Mouse (Mus musculus) frontal cortex, adult 2 months (tissue): ENCODE results near the gene Nrcam. TPM values are rescaled to one million over a fixed set of nuclear protein-coding genes. Genes with fewer than 3 reads are reported as not detected.

Experiments used
- DNase-seq, 2 experiments: peaks; one replicate each; pipeline ENCODE4 v3.0.0; 2022; ENCODE audit warnings: low spot score in 1 of 2; ENCODE audit errors: extremely low spot score in 1 of 2
- polyA plus RNA-seq: library from polyadenylated mRNA; depleted of rRNA; stranded (reverse); fragments of >200 nt; gene quantifications from 2 replicates; pipeline ENCODE4 v1.2.3, GENCODE M21; 2012

The Nrcam gene
- polyA plus RNA-seq, 1 experiment: 159 TPM

DNA sequence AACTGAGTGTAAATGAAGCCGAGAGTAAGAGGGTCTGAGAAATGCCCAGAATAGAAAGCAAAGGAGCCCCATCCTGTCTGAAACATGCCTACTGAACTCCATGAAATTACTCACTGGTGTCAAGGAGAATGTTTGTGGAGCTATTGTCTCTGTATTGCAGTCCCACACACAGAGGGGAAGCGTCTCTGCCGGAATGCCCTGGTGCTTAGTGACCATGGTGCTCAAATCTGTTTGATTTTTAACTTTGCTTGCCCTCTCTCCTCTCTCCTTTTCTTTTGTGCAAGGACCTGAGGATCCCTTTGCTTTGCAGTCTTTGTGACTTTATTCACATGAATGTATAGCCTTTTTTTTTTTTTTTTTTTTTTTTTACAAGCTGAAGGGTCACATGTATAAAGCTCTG is 28.8 kb downstream of the Nrcam start:
- DNase-seq: no peak

DNA sequence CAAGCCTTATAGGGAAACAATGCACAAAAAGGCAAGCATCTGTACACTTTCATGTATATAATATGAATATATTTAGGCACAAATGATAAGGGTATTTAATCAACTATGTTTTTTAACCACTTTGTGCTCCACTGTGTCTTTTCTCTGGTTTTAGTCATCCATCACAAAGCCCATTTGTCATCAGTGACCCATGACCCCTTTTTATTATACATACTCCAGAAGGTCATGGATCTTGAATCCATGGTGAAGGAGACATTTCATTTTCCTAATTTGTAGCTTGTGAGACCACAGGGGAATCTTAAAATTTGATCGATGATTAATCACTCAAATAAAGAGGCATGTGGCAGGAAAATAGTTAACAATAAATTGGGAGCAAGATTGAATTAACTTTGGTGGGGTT is 29.2 kb downstream of the Nrcam start:
- DNase-seq: no peak

DNA sequence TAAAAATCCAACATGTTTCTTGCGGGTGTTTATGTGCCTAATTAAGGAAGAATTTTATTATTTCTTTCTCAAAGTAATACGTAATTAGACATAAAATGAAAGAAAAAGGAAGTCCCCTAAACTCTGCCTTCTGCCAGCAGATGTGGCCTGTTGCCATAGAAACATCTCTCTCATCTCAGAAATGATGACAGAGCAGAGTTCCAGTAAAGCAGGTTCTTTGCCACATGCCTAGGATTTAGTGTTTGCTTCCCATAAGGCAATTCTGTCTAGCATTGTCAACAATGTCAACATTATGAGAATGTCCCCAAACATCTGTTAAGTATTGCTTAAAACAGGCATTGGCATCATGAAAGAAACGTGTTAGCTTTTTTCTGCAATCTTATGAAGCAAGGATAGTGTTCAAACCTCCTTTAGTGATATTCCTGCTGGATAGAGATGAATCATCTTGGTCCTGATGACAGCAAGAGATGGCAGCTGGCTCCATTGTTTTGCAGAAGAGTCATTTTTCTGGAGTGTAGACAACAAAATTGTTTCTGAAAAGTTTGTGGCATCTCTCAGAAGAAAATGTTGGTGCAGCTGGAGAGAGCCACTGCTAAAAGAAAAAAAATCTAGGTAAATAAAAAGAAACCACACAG is 42.5 kb downstream of the Nrcam start:
- peak in 1 of 2 experiments; percentile 48 for DNase-seq

DNA sequence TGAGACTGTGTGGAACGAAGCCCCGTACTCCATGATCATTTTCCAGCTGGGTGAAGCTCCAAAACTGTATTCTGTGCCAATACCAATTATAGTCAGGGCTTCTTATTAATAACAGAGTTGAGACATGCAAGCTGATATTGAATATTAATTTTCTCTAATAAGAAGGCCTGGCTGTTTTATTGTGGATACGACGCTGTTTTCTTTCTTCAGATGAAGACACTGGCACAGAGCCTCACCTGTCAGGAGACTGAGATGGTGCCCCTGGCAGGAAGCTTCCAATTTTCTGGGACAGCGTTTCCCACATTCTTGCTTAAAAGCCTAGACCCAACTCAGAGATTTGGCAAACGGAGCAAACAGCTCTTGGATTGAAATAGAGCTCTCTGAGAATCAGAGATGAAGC is 47.3 kb downstream of the Nrcam start:
- DNase-seq: no peak

DNA sequence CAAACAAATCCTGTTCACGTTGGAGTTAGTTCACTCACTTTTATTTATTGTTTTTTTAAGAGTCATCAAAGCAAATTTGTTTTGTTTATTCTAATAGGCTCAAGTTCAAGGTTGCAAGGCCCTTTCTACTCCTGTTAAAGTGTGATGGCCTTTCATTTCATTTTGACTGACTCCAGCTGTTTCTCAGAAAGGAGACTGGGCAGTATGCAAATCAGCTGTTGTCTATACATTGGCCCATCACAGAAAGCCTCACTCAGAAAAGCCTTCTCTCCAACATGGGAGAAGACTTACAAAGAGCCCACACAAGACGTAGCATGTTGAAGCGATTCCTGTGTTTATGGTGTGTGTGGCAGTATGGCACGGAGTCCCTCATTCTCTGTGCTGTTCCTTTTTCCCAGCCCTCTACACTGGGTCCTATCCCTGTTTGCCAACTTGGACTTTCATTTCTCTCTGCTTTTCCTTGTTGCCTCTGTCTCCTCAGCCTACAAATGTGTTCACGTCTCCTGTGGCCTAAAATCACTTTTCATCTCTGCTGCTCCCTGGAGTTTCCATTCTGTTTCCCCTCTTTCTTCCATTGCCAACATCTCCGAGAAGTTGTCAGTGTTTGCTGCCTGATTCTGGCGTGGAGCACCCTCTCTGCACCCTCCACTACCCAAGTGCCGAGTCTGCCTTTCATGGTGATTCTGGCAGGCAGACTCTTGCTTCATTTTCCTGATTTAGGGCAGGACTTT is 49.9 kb downstream of the Nrcam start:
- peak in 1 of 2 experiments; percentile 28 for DNase-seq

DNA sequence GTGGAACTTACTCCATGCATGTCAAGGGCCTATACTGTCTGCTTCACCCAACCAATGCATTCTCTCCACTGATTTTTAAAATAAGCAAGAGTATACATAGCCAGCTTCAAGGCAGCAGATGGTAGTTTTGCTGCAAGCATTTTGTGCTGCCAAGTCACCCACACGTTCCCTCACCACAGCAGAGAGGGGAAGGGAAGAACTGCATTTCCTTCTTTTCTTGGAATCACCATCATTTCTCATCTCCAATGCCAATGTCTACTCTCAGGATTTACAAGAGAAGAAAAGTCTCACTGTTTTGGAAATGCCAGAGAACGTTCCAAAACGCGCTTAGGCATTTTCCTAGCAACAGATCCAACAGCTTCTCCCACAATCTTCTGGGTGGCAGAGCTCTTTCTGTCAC is 52.1 kb downstream of the Nrcam start:
- DNase-seq: peak; percentile 83 to 87

DNA sequence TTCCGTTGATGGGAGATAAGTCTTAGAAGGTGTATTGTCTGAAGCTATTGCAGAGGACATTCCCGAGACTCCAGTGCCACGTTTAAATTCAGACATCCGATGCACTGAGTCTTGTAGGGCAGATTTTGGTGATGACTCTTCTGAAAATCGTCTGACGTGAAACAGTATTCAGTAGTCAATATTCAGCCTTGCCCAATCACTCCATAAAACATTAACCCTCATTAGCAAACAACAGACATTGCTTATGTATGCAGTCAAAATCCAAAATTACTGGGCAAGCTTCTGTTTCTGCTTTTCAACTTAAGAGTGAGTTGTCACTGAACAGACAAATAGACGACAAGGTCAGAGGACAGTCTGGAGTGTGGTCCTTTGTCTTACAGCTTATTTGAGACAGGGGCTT is 57.7 kb downstream of the Nrcam start:
- DNase-seq: no peak

DNA sequence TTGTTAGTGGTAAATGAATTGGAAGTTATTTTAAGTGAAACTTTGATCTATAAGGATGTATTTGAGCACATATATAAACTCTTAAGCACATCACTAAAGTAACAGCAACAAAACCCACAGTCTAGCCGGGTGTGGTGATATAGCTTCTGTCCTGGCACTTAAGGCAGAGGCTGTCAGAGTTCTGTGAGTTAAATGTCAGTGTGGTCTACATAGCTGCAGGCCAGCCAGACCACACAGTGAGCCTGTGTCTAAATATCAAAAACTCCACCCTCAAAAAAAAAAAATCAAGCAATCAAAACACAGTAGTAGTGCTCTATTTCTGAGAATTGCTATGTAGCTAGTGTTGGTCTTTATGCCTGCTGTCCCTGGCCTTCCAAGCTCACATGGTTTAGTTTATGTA is 59.5 kb downstream of the Nrcam start:
- no peak for DNase-seq

DNA sequence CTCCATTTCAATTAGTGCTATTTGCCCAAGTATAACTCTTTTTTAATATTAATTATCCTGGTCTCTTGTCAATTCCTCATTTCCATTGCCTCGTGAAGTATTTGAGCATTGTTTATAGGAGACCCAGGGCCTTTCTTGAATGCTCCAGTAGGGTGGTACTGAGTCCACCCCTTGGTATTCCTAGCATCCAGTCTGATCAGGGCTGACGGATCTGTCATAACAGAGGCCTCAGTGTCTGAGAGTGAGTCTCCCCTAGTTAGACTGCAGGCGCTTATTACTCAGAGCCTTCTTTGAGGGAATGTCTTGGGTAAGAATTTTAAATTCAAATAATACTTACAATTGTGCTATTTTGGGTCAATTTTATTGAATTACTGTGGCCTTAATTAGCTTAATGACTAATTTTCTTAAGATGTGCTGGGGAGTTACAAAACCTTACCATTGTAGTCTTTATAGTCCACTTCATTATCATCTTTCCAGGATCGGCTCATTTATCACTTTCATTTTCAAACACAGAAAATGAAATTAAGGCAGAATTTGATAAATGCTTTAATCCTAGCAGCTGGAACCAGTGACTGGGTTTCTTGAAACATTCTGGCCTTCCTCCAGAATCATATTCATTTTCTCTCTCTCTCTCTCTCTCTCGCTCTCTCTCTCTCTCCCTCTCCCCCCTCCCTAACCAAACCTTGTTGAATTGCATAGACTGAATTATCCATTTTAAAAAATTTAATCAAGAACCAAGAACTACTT is 61.9 kb downstream of the Nrcam start:
- DNase-seq: no peak

DNA sequence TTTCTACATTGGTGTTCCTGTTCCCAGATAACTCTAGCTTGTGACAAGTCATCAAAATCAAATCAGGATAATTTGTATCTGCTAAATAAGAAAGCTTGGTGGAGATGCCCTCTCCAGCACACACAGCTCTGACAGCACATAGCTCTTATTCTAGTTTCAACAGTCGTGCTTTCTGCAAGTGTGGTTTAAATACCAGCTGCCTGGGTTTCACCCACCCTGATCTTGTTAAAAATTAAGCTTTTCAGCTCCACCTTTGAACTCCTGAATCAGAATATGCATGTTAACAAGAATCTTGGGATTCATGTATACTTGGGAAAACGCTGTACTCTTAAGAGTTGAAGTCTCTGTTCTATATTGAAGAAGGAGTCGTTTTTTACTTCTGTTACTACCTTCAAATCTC is 66.2 kb downstream of the Nrcam start:
- DNase-seq: no peak

DNA sequence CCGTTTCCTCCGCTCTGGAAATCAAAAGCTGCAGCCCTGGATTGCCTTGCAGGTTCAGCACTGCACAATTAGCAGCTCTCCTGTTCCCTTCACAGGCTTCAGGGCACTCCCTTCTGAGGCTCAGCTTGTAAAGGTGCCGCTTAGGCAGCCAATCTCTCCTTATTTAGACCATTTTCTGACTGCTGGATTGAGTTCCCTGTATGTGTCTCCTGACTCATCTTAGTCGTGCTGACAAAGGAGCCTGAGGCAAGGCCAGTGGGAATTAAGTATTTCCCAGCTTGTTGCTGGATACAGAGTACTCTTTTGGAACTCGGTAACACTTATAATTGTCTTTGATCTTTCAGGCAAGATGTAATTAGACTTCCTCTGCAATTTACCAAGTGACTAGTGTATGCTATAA is 69.1 kb downstream of the Nrcam start:
- DNase-seq: peak in 1 of 2 experiments; percentile 45

DNA sequence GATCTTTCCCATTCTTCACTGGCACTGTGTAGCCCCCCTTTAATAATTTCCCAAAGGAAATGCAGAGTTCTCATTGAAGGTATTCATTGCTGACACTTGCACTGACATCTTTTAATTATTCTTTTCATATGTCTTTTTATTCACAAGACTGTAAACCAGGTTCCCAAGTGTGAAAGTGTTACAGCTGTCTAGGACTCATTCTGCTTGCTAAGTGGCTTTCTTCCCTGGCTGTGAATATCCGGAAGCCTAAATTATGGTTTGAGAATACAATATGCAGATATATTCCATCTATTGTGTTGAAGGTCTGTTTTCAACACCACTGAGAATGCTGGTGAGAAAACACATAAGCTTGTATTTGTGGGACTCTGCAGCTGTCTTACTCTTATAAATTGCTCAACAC is 73.4 kb downstream of the Nrcam start:
- no peak for DNase-seq

DNA sequence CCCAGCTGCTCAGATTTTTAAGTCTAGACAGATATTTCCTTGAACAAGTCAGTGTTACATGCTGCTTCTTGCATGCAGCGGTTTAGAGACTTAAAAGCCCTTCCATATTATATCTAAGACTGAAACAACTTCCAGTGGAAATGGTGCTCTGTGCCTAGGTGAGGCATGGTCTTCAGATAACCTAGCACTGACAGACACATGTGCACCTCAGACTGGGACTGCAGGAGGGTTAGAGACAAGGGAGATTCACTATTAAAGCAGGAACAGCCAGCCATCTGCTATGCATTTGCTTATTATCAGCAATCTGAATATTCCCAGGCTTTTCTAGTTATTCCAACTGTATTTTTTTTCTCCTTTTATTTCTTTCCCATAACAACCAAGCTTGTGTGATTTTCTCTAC is 74.6 kb downstream of the Nrcam start:
- DNase-seq: no peak

DNA sequence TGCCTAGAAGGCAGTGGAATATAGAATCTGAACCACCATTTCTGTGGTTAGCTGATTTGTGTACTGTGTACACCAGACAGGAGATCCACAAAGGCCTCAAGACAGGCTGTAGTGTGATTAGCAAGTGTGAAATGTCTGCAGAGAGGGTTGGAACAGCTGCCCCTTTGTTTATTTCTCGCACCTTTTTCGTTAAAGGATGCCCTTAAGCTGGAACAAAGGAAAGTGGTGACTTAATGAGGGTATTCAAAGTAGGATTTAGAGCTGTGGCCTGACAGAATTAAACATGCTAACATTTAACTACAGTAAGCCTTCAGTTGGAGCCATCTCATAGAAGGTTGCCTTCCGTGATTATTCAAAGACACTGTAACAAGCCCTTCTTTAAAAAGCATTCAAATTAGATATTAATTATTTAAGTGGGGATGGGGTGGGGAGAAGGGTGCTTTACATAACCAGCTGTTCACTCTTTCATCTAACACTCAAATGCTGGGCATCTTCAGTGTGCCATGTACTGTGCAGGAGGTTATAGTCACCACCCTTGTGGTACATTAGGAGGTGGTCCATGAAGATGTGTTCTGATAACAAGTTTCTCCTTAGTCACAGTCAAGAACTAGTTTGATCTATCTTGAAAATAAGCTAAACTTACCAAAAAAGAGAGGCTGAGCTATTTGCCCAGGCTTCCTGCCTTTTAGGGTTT is 75.2 kb downstream of the Nrcam start:
- DNase-seq: no peak

DNA sequence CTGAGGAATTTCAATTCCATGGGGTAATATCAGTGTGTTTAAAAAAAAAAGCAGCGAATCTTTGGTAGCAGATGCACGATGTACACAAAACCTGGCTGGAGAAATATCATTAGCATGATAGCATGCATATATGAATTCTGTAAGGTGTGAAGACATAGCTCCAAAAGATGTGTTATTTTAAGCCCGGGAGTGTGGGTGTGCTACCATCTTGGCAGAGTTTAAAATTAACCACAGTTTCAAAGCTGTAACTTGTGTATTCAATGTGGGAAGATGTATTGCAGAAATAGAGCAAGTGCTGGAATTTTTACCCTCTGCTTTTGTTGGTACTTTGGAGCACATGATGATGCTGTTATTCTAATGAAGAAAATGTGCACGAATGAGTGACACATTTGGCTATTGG is 81.1 kb downstream of the Nrcam start:
- peak; percentile 90 to 93 for DNase-seq

DNA sequence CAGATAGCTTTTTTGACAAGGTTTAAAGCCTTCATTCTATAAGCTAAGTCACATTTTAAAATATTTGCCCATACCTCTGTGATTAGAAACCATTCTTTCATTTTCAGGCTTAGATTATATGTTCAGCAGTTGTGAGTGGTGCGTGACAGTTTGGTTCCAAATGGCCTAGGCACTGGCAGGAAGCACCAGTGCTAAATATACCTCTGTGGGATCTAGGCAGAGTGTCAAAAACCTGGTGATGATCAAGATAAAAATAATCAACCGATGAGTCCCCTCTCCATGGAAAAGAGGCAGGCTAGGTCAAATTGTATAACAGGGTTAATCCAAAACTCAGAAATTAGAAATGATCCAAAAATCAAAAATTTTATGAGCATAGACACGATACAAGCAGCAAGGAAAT is 82.3 kb downstream of the Nrcam start:
- no peak for DNase-seq

DNA sequence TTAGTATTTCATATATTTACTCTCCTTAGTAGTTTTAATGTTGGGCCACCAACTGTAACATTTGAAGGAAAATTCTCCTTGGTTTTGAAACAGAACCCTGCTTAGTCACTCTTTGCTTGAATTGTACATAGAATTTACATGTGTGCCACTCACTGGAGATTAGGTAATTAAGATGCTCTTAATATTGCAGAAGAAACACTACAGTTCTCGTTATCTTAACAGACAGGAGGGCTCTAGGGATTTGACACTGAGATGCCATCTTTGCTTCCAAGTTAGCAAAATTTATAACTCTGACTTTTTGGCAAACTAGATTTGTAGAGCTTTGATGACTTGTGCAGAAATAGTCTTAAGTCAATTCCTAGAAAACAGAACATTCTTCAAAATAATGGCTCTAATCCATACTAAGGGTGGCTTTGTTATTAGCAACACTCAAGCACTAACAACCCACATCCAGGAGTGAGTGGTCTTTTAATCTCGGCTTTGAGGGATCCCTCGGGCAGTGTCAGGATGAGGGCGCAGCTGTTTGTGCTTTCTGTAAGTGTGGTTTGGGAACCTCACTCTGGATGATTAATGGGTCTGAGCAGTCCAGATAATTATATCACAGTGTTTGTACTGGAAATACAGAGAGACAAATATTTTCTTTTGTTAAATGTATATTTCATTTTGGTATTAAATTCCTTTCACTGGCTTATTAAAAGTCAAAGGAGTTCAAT is 93.6 kb downstream of the Nrcam start:
- DNase-seq: no peak

DNA sequence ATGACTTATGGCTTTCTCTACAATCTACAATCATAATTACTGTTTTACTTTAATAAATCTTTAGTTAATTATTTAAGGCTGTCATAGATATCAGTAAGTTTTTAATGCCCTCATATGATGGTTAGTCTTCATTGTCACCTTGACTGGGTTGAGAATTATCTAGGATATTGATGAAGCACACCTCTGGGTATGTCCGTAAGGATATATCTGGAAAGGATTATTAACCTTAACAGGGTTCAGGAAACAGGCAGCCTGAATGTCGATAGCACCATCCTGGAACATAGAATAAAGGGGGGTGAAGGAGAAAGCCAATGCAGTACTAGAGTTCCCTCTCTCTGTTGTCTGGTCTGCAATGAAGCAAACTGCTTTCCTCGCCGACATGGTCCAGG is 94.2 kb downstream of the Nrcam start:
- DNase-seq: no peak

DNA sequence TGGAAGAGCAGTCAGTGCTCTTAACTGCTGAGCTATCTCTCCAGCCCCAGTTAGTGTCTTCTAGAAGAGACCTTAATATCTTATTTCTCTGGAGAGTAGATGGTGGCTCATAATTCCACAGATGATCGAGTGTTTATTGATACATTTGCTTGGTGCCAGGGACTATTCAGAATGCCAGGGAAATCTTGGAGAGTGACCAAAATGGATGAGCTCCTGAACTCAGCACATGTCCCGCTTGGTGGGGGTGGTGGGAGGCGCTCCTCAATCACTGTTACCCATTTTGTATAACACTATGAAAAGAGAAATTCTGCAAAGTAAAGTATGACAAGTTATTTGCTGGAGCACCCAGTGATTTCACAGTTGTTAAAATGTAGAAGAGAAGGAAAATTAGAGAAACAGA is 95.3 kb downstream of the Nrcam start:
- no peak for DNase-seq

DNA sequence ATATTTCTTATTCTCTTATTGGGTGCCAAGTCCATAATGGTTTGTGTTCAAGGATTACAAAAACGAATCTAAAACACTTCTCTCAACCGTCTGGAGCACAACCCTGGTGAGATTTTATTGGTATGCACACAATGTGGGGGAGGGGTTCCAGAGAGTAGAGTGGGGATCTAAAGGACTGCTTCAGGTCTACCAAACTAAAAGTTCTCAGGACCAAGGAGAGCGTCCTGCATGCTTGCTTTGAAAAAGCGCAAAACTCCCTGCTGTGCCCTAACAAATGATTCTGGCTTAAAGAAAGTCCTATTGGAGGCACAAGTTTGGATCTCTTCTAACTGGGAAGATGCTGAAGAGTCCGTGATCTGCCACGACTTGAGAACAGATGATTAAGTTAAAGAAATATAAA is 96.4 kb downstream of the Nrcam start:
- no peak for DNase-seq

DNA sequence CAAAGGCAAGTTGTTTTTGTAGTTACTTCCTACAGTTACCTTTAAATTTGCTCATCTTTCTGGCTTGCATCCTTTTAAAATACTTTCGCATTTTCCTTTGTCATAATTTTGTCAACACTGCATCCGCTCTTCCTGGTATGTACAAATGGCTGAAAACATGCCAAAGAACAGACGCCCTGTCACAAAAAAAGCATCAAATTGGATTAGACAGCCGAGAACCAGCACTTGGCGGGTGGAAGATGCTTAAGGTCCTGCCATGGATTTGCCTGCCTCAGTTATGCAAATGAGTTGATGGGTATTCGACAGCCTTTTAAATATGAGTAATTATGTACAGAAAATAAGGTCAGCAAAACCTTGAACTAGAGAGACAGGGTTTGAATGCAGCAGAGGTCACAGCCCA is 101.7 kb downstream of the Nrcam start:
- no peak for DNase-seq
